Mouse (Mus musculus): ENCODE measurements around the gene Vmn1r125. TPM values are rescaled to one million over a fixed set of nuclear protein-coding genes. Genes with fewer than 3 reads are reported as not detected.
"Not testable (repeated sequence)": the region's sequence is repeated elsewhere in the genome, so short reads cannot be mapped to it uniquely, and the experiment has no call there.

Gene Vmn1r125
- polyA plus RNA-seq (2016; fragmentation: Nextera tagmentation; extraction: Ambion mirVana) = not detected in 2 replicates

DNA sequence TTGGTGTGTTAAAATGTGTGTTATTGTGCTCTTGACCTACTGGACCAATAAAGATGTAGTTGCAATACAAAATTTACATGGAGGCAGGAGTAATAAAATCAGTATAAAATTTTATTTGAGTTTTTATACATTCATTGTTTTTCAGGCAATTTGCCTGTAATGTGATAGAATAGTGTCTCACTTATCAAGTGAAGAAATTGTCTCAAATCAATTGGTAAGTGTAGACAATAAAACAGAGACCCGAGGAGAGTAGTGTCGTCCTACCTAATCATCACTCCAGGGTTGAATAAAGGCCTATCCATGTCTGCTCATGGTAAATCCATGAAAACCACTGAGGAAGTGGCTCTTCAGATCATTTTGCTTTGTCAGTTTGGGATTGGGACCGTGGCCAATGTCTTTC is at the start of gene Vmn1r125:
Vmn1r125 (plus strand) TSS at position 301 of the 400 bp plus-strand sequence.
- not testable (repeated sequence) for H3K27ac ChIP-seq; H3K4me1 ChIP-seq (replicated peaks); DNase-seq (ENCODE audit: low spot score); H3K36me3 ChIP-seq; H3K27me3 ChIP-seq (ENCODE audit: insufficient read depth, poor library complexity, severe bottlenecking); H3K9me3 ChIP-seq; H3K4me3 ChIP-seq
- 69% methylated on average over 3 of the region's 3 CpGs for WGBS

DNA sequence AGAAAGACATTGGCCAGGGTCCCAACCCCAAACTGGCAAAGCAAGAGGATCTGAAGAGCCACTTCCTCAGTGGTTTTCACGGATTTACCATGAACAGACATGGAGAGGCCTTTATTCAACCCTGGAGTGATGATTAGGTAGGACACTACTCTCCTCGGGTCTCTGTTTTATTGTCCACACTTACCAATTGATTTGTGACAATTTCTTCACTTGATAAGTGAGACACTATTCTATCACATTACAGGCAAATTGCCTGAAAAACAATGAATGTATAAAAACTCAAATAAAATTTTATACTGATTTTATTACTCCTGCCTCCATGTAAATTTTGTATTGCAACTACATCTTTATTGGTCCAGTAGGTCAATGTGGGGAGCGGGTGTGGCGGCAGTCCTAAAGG is 11.5 kb upstream of the Vmn1r125 start, which contains the start of gene Vmn1r124:
Vmn1r124 (minus strand) TSS at position 101 of the 400 bp plus-strand sequence.
- WGBS = 83% methylated on average over 4 of the region's 4 CpGs
- not testable (repeated sequence) for H3K27ac ChIP-seq; H3K4me1 ChIP-seq (replicated peaks); DNase-seq (ENCODE audit: low spot score); H3K36me3 ChIP-seq; H3K4me3 ChIP-seq; H3K9me3 ChIP-seq; H3K27me3 ChIP-seq (ENCODE audit: insufficient read depth, poor library complexity, severe bottlenecking)

DNA sequence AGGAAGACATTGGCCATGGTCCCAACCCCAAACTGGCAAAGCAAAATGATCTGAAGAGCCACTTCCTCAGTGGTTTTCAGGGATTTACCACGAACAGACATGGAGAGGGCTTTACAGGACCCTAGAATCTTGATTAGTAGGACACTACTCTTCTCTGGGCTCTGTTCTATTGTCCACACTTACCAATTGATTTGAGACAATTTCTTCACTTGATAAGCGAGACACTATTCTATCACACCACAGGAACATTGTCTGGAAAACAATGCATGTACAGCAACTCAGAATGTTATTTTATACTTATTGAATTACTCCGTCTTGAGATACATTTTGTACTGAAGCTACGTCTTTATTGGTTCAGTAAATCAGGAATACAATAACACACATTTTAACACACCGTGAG is 29.4 kb downstream of the Vmn1r125 start, which contains the start of gene Vmn1r126:
Vmn1r126 (minus strand) TSS at position 101 of the 400 bp plus-strand sequence.
- H3K27me3 ChIP-seq (ENCODE audit: insufficient read depth, poor library complexity, severe bottlenecking); DNase-seq (ENCODE audit: low spot score); H3K9me3 ChIP-seq; H3K4me3 ChIP-seq; H3K36me3 ChIP-seq; H3K27ac ChIP-seq; H3K4me1 ChIP-seq (replicated peaks): not testable (repeated sequence)
- WGBS = no CpG with 5 or more reads among the region's 5 CpGs

DNA sequence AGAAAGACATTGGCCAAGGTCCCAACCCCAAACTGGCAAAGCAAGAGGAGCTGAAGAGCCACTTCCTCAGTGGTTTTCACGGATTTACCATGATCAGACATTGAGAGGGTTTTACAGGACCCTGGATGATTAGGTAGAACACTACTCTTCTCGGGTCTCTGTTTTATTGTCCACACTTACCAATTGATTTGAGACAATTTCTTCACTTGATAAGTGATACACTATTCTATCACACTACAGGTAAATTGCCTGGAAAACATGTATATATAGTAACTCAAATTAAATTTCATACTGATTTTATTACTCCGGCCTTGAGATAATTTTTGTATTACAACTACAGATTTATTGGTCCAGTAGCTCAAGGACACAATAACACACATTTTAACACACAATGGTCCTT is 47.8 kb downstream of the Vmn1r125 start, which contains the start of gene Vmn1r127:
Vmn1r127 (minus strand) TSS at position 101 of the 400 bp plus-strand sequence.
- not testable (repeated sequence) for DNase-seq (ENCODE audit: low spot score); H3K27ac ChIP-seq; H3K4me3 ChIP-seq; H3K36me3 ChIP-seq; H3K27me3 ChIP-seq (ENCODE audit: insufficient read depth, poor library complexity, severe bottlenecking); H3K4me1 ChIP-seq (replicated peaks); H3K9me3 ChIP-seq
- no CpG with 5 or more reads among the region's 3 CpGs for WGBS

Other genes starting within 250 kb of the Vmn1r125 start
- gene Vmn1r120, start 218.4 kb upstream of the Vmn1r125 start, polyA plus RNA-seq (2016; fragmentation: Nextera tagmentation; extraction: Ambion mirVana) = not detected in 2 replicates
- gene Vmn1r121, start 173.7 kb upstream of the Vmn1r125 start, polyA plus RNA-seq (2016; fragmentation: Nextera tagmentation; extraction: Ambion mirVana) = not detected in 2 replicates
- not detected in 2 replicates for gene Vmn1r122, start 138.1 kb upstream of the Vmn1r125 start, polyA plus RNA-seq (2016; fragmentation: Nextera tagmentation; extraction: Ambion mirVana)
- gene Vmn1r123, start 110.0 kb upstream of the Vmn1r125 start, polyA plus RNA-seq (2016; fragmentation: Nextera tagmentation; extraction: Ambion mirVana) = not detected in 2 replicates
- gene Gm5157, start 81.8 kb upstream of the Vmn1r125 start, polyA plus RNA-seq (2016; fragmentation: Nextera tagmentation; extraction: Ambion mirVana) = not detected in 2 replicates
- gene Vmn1r124, start 11.6 kb upstream of the Vmn1r125 start, polyA plus RNA-seq (2016; fragmentation: Nextera tagmentation; extraction: Ambion mirVana) = not detected in 2 replicates
- gene Vmn1r126, start 29.3 kb downstream of the Vmn1r125 start, polyA plus RNA-seq (2016; fragmentation: Nextera tagmentation; extraction: Ambion mirVana) = not detected in 2 replicates
- gene Vmn1r127, start 47.7 kb downstream of the Vmn1r125 start, polyA plus RNA-seq (2016; fragmentation: Nextera tagmentation; extraction: Ambion mirVana) = not detected in 2 replicates
- gene Vmn1r128, start 77.2 kb downstream of the Vmn1r125 start, polyA plus RNA-seq (2016; fragmentation: Nextera tagmentation; extraction: Ambion mirVana) = not detected in 2 replicates
- not detected in 2 replicates for gene Vmn1r129, start 89.1 kb downstream of the Vmn1r125 start, polyA plus RNA-seq (2016; fragmentation: Nextera tagmentation; extraction: Ambion mirVana)
- not detected in 2 replicates for gene Gm6882, start 160.6 kb downstream of the Vmn1r125 start, polyA plus RNA-seq (2016; fragmentation: Nextera tagmentation; extraction: Ambion mirVana)
- gene Vmn1r130, start 239.6 kb downstream of the Vmn1r125 start, polyA plus RNA-seq (2016; fragmentation: Nextera tagmentation; extraction: Ambion mirVana) = not detected in 2 replicates

Data from hindbrain, embryonic 10.5 days (tissue).